Mouse (Mus musculus): ENCODE data around the gene Acvr1b.

Gene Acvr1b

DNA sequence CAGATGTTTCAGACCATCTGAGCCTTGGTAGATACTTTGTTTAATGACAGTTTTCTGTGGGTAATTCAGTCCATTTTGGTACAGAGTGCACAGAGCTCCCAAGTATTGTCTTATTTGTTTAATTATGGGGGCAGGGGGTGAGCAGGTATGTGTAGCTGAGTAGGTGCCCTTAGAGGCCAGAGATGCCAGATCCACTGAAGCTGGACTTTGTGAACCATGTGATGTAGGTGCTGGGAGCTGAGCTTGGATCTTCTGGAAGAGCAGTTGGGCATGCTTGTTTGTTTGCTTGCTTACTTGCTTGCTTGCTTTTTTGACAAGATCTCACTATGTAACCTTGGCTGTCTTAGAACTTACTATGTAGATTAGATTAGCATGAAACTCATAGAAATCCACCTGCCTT, 23.1 kb downstream of the Acvr1b start:
- in situ Hi-C loops (cut with MboI, MseI): no loop called here

DNA sequence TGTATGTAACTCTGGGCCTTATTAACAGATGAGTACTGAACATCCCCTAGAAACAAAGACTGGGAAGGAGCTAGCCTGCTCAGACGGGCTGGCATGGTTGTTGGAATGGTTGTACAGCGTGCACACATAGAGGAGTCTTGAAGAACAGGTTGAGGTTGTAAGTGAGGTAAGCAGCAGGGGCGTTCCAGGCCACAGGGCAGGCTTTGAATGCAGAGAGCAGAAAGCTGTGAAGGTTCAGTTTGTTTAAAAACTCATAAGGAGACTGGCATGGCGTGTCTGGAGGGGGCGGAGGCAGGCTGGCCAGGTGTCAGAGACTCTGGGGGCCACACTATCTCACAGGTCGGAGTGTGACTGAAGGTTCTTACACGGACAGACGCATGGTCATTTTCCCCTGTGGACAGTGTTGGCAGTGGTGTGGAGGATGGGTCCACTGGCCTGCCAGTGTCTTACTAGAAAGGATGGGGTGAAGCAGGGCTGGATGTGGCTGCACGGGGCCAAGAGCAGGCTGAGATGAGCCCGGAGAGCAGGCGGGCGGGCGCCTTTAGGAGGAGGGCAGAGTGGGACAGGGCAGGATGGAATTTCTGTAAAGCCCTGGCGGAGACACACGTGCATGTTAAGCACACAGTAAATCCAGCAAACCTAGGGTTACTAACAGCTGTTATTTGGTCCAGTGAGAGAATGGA, 23.8 kb downstream of the Acvr1b start:
- in situ Hi-C loops (cut with MboI, MseI): no loop called here

DNA sequence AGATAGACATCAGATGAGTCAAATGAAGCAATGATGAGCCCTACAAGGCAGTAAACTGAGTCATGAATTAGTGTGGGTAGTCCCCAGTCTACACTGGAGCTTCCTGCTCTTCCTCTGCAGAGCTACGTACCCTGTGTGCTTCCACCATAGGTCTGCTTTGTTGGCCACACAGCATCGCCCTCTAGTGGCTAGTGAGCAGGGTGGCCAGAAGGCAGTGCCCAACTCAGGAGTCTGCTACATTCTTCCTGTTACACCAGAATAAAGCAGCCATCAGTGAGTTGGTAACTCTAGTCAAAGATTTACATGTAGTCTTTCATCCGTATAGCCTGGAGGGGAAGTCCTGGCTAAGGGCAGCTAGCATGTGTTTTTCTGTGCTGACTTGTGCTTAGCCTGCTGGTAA, 24.4 kb downstream of the Acvr1b start:
- in situ Hi-C loops (cut with MboI, MseI): no loop called here

DNA sequence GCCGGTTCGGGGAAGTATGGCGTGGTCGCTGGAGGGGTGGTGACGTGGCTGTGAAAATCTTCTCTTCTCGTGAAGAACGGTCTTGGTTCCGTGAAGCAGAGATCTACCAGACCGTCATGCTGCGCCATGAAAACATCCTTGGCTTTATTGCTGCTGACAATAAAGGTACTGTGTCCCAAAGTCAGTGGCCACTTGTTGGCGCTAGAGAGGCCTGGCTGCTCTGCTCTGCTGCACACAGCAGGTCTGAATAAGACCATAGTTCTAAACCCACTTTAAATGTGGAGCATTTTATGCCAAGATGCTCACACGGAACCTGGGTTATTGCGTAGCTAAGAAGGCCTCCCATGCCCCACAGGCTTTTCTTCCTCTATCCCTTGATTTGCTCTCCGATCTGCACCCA, 25.0 kb downstream of the Acvr1b start:
- in situ Hi-C loops (cut with MboI, MseI): no loop called here

DNA sequence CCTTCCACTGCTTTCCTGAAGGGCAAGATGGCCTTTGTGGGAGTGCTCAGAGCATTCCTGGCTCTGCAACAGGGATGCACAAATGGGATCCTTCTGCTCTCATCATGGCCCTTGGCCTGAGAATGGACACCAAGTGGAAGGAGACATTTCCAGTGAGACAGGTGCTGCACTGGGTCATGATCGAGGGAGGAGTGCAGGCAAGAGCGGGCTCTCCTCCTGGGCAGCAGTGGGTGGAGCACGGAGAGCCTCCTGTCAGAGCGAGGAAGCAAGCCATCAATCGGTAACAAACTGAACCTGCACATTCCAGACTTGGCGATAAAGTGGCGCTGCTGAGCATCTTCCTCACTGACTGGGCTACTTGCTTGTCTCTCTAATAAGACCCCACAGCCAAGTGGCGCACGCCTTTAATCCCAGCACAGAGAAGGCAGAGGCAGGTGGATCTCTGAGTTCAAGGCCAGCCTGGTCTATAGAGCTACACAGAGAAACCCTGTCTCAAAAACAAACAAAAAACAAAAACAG, 27.0 kb downstream of the Acvr1b start:
- in situ Hi-C loops (cut with MboI, MseI): no loop called here

DNA sequence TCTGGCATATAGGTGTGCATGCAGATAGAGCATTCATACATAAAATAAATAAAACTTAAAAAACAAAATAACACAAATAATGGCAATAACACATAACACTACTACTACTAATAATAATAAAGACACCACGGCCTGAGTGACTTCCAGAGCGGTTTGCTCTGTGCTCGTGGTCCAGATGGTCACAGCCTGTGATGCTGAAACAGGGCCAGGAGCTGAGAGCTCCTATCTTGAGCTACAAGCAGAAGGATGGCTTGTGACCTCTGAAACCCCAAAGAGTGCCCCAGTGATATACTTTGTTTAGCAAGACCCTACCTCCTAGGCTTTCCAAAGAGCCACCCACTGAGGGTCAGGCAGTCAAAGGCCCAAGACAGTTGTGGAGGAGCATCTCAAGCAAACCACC, 27.5 kb downstream of the Acvr1b start:
- in situ Hi-C loops (cut with MboI, MseI): no loop called here

DNA sequence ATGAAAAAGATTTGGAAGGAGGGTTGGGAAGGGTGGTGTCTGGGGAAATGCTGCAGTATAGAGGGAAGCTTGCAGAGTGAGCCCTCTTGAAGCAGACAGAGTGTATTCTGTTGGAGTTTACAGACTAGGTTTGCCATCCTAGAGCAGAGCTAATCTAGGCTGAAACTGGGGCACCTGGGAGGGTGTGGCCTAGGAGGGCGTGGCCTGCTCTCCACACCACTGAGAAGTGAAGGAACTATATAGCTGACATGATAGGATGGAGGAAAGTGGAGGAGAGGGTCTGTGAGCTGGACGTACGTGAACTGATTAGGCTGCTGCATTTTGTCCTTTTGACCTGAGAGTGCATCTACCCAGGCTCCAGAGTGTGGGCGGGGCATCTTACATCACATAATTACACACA, 29.8 kb downstream of the Acvr1b start:
- in situ Hi-C loops (cut with MboI, MseI): no loop called here

DNA sequence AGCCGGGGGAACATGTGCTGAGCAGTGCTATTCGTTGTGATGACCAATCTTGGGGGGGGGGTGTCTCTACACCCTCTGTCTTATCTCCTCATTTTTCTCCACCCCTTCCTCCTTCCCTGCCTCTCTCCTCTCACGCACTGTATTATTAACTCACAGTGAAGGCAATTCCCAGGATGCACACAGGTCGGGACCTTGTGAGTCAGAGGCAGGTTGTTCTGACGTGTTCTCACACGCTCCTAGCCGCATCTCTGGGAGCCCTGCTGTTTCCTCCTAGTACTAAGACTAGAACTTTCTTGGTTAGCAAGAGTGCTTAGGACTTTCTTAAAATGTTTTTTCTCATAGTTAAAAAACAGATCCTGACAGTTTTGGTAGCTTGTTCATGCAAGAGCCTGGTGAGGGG, 30.9 kb downstream of the Acvr1b start:
- in situ Hi-C loops (cut with MboI, MseI): no loop called here

DNA sequence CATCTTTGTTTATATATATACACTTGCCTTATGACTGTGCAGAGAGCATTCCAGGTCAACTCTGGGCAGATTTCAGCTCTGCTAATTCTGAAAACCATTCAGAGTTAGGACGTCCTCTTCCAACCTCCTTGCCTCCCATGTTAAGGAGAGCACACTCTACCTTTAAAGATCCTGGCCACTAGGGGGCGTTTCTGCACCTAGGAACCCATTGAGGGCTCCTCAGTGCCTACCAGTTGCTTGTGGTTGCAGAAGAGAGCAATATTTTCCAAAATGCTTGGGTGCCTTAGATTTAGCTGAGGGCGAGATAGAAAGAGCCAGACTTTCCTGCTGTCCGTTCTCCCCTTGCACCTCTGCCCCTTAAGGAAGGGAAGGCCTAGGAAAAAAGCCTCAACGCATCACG, 36.4 kb downstream of the Acvr1b start:
- in situ Hi-C loops (cut with MboI, MseI): no loop called here

DNA sequence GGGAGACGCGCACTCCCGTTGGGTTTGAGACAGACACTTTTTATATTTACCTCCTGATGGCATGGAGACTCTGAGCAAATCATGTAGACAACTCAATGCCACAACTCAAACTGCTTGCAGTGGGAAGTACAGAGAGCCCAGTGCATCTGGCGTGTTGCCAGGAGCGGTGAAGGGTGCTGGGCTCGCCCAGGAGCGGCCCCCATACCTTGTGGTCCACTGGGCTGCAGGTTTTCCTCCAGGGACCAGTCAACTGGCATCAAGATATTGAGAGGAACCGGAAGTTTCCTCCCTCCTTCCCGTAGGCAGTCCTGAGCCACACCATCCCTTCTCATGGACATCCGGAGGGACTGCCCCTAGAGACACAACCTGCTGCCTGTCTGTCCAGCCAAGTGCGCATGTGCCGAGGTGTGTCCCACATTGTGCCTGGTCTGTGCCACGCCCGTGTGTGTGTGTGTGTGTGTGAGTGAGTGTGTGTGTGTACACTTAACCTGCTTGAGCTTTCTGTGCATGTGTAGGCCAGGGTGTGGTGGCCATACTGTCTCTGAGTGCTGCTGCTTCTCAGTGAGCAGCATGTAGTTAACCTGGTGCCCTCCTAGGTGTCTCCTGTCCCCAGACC, 37.2 kb downstream of the Acvr1b start:
- in situ Hi-C loops (cut with MboI, MseI): no loop called here

DNA sequence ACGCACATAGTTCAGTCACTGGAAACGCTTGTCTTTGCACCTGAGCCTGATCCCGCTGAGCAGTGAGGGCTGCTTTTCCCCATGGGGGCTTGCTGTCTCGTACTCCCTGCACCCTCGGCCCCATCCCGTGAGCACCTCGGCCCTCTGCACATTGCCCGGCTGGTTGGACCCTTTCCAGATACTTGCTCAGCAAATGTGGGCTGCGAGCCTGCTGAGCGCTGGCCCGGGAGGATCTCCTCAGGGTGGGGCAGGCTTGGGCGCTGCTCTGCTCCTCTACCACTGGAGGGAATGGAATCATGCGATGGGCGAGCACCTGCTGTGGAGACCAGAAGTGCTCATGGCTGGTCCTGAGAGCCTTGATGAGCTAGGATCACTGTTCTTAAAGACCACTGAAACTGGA, 38.6 kb downstream of the Acvr1b start:
- in situ Hi-C loops (cut with MboI, MseI): no loop called here

DNA sequence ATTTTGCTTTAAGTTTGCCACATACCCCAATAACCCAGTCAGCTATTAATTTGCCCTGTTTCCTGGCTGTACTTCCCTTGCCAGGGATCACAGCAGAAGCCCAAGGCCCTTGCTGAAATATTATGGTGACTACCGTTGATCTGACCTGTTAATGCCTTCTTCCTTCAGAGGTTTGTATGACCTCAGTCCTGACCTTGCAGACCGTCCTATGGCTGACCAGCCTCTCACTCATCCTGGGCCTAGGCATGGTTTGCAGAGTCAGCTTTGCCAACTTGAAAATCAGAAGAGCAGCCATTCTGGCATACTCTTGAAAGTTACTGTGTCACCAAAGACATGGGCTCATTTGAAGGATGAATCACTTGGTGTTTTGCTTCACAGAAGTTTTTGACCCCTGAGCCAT, 41.3 kb downstream of the Acvr1b start:
- in situ Hi-C loops (cut with MboI, MseI): no loop called here

DNA sequence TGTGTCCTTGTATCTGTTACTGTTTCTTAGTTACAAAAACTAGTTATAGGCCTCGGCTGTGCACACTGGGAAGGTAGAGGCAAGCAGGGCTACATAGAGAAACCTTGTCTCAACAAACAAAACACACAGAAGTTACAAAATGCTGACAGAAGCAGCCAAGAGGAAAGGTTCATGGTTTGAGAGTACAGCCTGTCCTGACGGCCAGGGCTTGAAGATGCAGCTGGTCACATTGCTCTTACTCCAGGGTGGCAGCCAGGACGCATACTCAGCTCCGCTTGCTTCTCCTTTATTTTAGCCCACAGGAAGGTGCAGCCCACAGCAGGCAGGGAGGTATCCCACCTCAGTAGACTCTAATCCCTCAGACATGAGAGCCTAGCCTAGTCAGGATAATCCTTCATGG, 42.2 kb downstream of the Acvr1b start:
- in situ Hi-C loops (cut with MboI, MseI): no loop called here

DNA sequence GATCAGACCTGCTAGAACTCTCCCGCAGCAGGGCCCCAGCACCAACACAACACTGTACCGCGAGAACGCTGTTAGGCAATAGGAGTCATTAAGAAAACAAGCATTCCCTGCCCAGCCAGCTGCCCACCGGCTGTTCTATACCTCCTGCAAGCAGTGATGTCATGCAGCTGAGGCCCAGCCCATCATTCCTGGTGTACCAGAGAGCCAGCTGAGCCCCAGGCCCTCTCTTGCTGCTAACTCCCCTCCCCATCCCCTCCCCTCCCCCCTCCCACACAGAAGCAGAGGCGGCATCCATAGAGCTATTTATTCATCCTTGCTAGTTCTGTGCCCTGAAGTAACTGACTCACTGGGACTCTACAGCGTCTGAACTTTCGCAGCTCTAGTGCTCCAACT, 47.0 kb downstream of the Acvr1b start:
- in situ Hi-C loops (cut with MboI, MseI): no loop called here

DNA sequence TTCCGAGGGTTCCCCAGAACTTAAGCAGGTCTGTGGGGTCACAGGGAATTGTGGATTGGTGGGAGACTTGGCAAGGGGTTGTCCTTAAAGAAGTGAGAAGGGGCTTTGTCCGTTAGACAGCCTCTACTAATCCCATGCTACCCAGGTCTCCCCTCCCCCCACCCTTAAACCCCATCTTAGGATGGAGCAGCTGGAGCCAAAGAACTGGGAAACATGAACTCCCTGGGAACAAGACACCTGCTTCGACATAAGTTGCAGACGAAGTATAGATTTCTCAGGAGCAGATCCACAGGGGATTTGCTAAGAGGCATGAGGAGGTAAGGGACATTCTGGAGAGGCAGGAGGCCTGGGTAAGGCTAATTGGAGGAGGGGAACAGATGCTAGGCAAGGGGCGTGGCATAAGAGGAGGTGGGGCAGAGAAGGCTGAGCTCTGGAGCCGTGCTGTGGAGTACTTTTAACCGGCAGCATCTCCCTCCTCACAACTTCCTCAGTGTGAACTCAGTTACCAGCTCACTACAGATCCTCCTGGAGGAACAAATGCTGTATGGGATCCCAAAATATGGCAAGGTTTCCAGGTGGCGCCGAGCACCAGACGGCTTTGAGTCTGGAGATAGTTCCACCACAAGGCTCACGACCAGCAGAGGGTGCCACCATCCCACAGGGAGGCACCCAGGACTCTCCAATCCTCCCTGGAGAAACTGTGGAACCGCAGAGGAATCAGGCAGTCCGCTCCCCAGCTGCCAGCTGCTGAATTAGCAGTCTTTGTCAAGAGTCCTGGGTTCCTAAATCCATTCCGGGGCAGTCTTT, 47.6 kb downstream of the Acvr1b start:
- in situ Hi-C loops (cut with MboI, MseI): no loop called here

DNA sequence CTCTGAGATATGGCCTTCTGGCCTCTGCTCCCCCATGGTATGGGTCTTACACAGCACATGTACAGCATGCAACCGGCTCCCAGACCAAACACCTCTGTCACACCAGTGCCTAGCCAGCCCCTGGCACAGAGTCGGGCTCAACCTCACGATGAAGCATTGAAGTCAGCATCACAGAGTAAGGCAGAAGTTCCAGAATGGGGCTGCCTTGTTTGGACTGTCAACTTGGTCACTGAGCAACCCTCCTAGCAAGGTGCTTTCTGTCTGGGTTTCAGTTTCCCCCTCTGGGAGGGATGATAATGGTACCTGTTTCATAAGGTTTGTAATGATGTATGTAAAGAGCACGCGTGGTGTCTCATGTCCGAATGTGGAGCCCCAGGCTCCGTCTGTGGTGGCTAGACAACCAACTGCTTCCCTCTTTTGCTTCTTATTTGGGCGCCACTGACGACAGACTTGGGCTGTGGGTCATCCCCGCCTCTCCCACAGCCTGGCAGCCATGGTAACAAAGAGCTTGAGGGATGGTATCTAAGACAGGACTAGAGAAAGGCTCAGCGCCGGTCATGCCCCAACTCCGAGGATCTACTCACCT, 49.1 kb downstream of the Acvr1b start:
- in situ Hi-C loops (cut with MboI, MseI): no loop called here

DNA sequence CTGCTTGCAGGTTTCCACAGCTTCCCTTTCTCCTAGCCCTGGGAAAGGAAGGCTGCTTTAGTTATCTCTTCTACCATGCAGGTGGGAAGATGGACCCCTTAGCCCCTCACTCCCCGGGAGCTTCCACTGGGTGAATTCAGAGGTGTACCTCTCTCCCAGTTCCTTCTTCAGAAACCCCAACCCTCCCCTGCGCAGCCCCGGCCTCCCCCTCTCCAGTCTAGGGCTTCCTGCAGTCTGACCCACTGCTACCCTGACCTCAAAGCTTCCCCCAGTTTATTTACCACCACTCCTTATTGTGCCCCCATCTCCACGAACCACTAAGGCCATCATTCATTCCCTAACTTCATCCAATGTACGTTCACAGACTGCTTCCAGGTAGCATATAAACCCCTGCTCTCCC, 49.7 kb downstream of the Acvr1b start:
- in situ Hi-C loops (cut with MboI, MseI): no loop called here

DNA sequence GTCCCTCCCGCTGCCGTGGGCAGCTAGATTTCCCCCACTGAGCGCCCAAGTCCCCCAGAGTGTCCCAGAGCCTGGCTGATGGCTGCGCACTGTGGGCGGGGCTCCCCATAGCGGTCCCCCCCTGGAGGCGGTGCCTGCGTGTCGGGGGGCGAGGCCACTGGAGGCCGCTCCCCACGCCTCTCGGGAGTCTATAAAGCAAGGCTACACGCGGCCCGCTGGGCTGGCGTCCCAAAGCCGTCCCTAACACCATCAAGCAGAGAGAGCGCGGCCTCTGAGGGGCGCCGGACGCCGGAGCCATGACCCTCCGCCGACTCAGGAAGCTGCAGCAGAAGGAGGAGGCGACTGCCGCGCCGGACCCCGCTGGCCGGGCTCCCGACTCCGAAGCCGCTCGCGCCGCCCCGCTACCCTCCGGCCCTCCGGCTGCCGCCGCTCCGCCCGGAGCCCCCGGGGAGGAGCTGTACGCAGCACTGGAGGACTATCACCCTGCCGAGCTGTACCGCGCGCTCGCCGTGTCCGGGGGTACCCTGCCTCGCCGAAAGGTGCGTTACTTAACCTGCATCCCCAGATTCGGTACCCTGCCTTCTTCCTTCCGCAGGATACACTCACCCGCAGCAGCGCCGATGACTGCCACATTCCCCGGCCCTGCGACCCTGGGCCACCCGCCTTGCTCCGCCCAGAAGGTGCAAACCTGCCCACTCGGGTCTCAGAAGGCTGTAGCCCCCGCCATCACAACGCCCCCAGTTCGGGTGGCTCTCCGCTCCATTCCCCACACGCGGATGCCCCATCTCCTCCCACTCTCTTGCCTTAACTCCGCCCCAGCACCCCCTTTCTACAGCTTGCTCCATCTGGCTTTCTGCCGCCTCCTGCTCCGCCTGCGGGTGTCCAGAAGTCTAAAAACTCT, 50.4 kb downstream of the Acvr1b start, which contains the start of gene Grasp:
Grasp (plus strand) TSS at position 183 of the 901 bp plus-strand sequence.
- in situ Hi-C loops (cut with MboI, MseI): no loop called here

DNA sequence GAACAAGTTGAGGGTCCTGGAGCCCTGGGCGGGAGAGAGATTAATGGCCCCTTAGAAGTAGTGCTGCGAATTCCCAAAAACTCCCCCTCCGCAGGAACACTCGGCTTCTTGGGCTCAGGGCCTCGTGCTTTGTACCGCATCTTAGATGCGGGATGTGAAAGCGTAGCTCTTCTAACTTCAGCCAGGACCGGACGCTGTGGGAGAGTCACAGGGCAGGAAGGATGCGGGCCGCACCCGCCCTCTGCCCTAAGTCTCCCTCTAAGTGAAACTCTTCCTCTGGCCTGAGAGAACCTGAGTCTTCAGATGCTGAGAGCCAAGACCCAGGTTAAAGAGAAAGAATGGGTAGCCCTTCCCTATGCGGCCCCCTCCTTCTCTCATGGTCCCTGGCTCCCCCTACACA, 51.1 kb downstream of the Acvr1b start:
- in situ Hi-C loops (cut with MboI, MseI): no loop called here

DNA sequence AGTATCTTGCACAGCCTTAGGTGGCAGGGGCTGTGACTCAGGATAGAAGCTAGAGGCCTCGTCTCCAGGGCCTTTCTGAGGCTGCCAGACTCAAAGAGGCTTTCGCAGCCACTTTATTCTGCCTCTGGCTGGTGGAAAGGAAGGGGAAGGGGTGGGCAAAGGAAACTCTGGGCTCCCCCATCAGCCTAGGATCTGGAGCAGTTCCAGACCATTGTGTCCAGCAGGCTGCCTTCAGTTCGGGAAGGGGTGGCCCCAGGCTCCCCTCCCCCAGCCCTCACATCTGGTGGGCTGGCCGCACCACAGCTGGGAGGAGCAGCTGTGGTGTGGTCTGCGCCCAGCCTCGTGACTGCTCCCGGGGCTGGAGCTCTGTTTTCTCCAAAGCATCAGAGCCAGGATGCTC, 54.1 kb downstream of the Acvr1b start:
- in situ Hi-C loops (cut with MboI, MseI): no loop called here

DNA sequence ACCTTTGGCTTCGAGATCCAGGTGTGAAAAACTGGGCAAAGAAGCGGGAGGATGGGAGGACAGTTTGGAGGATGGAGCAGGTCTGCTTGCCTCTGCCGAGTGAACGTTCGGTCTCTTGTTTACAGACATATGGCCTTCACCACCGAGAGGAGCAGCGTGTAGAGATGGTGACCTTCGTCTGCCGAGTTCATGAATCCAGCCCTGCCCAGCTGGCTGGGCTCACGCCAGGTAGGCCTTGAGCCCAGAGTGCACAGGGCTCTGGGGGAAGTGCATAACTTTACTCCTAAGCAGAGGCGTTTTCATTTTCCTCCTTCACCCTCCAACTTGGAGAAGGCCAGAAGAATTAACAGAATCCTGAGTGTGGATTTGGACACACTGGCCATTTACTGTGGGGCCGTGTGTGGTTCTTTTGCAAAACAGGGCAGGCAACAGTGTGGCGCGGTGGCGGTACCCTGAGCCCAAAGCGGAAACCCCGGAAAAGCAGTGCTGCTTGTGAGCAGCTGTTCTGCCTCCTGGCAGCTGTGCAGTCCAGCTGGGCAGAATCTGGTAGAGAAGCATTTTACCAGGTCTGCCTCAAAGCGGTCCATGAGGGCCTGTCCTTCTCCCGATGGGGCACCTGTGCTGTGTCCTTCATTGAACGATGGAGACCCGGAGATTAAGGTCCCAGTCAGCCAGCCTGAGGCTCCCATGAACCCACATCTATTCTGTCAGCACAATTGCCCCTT, 55.2 kb downstream of the Acvr1b start:
- in situ Hi-C loops (cut with MboI, MseI): no loop called here
